Mouse (Mus musculus) R1 (cell line): ENCODE measurements at regions not wholly inside any gene's neighbourhood (a gene's known extent, or its start where the extent isn't known, plus 50 kb on each side); places are given as distances from the start of the nearest gene placed in this dataset.
A peak's percentile ranks its signal among the peaks of the same experiment; 100 is the strongest.
"Not testable (repeated sequence)": the region's sequence is repeated elsewhere in the genome, so short reads cannot be mapped to it uniquely, and the experiment has no call there.

ENCODE experiments used
- DNase-seq: peaks from one replicate; pipeline ENCODE4 v3.0.0-alpha.2; 2018; ENCODE audit warnings: low read depth, low spot score

DNA sequence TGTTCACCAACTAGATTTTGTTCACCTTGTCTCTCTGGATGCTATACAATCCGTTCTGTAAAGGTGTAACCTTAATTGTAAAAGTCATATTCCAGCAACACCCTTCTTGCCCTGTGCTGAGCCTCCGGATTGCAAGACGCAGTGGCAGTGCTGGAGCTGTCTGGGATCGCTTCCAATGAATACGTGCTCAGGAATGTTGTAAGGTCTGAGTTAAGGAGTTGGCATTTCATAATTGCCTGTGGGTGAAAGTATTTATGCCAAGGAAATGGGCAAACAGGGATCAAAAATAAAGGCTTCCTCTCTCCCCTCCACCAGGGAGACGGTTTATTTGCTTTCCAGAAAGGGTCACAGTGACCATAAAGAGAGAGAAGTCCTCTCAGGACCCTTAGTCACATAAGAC is 93.3 kb downstream of the Apob start:
- DNase-seq = no peak

DNA sequence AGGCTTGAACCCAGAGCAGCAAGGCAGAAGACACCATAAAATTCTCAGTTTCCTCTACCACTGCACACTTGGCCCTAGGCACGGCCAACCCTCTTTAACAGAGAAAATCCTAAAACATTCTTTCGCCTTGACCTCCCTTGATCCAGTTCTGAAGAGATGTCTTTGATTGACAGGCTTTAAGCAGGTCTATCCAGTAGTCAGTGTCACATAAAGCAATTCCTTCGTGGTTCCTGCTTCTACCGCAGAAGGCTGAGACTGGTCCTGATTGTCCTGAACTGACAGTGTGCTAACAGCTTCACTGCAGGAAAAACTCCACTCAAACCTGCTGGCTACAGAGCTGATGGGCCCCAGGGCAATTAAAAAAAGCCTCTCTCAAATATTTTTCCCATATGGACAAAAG is 93.8 kb downstream of the Apob start:
- no peak for DNase-seq

DNA sequence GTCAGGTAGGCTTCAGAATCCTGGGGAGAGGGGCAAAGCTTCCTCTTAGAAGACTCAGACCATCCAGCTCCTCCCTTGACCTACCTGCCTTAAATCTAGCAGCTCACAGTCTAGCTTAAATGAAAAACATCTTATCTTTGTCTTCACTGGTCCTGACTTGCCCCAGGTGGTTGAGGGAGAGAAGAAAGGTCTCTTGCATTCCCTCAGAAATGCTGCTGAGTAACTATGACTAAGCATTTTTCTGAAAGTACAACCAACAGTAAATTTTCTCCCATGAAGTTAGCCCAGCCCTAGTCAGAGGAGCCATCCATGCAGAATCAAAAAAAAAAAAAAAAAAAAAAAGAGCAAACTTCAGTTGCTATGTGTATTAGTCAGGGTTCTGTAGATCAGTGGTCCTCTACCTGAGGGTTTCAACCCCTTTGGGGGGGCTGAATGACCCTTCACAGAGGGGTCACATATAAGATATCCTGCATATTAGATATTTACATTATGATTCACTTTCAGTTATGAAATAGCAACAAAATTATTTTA is 98.6 kb downstream of the Apob start:
- peak; percentile 48 for DNase-seq

DNA sequence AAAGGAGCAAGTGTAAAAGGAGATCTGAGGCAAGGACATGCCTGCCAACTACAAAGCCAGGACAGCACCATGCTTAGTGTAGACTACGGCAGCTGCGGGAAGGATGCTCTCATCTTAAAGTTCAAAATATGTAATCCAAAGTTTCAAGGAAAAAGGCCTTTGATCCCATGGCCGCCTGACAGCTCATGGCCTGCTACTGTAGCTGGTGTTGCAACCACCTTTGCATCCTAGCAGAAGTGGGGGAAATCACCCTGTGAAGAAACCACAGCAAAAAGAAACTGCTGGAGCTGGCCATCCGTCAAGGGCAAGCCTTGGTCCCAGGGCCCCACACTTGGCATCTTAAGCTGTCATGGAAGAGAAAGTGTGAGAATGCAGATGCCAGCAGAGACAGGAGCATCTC is 99.9 kb downstream of the Apob start:
- DNase-seq = no peak

DNA sequence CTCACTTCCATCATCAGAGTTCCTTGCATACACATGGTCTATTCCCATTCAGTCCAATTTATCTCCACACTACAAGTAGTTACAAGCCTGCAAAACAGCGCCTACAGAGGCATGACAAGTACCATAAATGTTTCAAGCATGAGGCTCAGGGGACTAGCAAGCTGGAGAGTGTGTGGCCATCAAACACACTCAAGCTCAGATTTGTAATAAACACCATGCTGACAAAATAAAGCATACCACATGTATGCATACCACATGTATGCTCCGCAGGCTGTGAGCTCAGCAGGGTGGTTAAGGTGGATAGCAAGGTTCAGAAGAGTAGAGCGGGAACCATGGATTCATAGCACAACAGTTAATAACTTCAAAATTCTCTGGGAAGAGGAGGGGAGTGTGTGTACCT is 100.6 kb downstream of the Apob start:
- DNase-seq = no peak

DNA sequence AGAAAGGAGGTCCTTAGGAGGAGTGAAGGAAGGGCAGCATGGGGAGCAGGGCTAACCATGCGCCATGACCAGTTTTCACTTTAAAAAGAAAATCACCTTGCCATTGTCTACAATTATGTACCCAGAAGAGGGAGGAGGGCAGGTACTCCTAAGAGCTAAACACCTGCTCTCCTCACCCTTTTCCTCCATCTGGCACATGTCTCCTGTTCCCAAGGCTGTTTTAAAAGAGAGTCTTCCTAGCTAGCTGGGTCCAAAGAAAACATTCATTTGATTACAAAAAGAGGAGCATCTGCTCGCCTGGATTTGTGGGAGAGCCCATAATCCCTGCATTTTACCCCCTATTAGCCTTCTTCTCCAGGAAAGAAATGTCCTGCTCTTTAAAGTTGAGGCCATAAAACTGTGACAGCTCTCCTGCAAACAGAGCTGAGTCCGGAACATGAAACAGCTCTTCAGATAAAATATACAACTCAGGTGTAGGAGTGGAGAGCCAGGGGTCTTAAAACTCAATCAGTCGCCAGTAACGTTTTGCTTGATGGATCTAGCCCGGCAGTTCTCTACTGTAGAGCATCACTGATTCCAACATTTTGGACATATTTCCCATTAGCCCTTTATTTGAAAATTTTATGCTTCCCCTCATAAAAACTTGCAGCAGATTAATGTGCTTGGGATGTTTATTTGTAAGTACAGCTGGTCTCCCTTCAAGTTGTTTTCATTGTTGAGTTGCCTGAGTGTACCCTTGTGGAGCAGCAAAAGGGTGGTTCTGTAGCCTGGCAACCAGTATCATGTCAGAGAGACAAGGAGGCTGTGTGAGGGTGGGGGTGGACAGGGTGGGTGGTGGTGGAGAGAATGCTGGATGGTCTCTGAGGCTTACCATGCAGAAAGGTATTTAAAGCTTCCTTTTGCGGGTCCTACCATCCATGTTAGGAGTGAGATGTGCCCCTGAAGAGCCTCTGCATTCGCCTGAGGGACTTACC is 105.5 kb downstream of the Apob start:
- no peak for DNase-seq

DNA sequence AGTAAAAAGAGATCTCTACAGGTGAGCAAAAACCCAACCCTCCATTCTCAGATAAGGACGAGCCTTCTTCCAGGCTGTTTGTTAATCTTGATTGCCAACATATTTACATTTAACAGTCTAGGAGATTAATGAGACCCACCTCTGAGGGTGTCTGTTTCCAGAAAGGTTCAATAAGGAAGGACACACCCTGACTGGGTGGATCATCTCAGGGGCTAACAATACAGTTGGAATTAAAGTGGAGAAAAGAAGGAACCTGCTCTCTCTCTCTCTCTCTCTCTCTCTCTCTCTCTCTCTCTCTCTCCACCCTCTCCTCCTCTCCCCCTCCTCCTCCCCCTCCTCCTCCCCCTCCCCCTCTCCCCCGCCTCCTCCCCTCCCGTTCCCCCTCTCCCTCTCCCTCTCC is 110.5 kb downstream of the Apob start:
- DNase-seq = no peak

DNA sequence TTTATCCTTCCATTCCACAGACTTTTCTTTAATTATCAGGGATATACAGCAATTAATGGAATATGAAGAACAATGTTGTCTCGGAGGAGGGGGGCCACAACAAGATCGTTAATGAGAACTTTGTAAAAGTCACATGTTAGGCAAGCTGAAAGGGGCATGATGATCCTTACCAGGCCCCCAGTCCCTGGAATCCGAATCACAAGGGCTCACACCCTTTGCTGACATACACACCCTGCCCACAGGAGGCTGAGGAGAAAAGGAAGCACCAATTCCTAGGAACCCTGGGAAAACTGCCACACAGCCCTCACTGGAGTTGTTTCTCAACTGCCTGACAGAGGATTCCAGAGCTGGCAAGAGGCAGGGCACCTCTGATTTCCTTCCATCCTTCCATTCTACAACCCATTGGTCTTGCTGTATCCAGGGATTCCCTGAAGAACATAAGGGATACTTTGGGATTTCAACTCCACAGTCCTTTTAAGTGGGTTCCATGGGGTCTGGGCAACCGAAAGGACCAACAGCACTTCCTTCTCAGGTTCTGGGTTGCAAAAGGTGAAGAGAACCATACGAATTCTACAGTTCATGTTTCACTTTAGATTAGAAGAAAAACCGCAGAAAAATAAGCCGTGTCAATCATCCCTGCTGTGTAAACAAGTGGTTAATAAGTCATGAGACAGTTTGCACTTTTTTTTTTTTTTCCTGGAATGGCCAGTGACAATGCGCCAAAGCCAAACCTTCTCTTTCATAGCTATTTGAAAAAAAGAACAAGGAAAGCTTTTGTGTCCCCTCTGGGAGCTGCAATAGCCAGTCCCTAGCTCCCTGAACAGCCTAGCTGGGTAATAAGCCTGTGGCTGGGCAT is 112.2 kb downstream of the Apob start:
- DNase-seq = no peak

DNA sequence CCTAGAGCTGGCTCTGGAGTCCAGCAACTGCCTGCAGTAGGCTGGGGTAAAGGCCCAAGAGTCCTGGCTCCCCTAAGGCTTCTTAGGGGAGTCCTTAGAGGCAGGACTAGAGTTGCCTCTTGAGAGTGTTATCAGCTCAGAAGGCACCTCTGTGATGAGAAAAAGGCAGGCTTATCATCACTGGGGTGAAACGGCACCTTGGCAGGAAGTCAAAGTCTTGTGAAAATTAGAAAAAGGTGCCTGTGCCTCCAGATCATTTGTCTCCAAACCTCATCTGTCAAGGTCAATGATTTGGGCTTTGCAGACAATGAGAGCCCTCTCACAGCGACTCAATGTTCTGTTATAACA is 112.8 kb downstream of the Apob start:
- no peak for DNase-seq

DNA sequence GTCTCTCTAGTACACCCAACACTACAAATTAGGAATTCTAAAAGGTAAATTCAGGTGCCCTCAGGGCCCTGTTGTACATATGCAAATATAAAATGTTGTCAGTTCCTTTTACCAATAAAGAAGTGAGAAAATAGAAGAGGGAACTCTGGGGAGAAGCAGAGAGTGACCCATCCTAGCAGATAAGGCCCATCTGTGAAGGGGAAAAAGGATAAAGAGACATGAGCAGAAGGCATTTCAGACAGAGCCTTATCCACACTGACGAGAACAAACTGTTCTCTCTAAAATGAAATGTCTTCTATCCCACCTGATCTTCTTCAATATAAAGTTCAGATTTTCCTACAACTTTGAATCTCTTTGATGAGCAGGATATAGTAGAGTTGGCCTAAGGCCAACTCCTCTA is 114.5 kb upstream of the Ldah start:
- no peak for DNase-seq

- DNase-seq = no peak
Measured at GRCm38 (mm10) chr12:8095946-8096345, 112.0 kb upstream of the Ldah start.

DNA sequence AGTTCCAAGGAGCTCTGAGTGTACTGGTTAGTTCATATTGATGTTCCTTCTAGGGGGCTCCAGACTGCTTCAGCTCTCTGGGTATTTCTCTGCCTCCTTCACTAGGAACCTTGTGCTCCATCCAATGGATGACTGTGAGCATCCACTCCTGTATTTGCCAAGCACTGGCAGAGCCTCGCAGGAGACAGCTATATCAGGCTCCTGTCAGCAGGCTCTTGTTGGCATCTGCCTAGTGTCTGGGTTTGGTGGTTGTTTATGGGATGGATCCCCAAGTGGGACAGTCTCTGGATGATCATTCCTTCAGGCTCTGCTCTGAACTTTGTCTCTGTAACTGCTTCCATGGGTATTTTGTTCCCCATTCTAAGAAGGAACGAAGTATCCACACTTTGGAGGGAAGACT is 109.5 kb upstream of the Ldah start:
- not testable (repeated sequence) for DNase-seq

DNA sequence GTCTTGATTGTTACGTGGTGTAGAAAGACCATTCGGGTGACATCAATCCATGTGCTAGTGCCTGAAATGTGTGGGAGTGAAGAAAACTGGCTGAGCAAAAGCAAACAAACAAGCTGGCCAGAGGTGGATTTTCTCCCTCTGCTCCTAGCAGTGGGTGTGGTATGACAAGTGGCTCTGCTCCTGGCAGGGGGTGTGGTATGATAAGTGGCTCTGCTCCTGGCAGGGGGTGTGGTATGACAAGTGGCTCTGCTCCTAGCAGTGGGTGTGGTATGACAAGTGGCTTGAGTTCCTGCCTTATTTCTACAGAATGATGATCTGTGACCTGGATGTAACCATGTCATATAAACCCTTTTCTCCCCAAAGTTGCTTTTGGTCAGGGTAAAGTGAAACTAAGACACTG is 108.8 kb upstream of the Ldah start:
- DNase-seq = peak; percentile 69

DNA sequence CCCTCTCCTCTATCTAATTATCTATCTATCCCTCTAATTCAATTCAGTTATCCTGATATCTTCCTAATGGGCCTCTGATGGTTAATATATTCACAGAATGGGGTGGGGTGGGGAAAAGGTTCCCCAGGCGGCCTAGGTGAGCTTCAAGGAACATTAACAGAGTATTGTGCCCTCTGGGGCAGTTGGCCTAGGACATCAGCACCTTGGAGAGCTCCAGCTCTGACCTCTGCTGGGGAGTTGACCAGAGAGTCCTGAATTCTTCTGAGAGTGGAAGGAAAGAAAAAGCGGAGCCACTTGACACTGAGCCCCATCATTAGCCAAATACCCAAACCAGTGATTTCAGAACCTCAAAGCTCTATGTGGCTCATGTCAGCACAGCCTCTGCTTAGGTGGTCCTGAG is 108.1 kb upstream of the Ldah start:
- peak; percentile 64 for DNase-seq

DNA sequence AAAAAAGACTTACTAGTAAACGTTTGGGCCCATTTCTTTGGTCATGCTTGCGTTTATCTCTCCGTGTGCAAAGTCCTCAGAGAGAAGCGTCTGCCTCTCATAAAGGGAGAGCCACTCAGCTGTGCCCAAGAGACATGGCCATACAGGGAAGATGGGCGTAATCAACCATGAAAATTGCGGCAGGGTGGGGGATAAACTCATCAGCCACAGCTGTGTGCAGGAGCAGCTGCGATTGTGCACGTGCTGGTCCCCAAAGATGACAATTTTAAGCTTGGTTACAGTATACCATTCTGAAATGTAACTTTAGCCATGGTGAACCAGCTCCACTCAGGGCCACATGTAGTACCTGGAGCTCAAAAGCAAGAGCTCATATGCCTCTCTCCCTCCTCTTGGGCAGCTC is 106.1 kb upstream of the Ldah start:
- no peak for DNase-seq

- no peak for DNase-seq
Measured at GRCm38 (mm10) chr12:8103259-8103658, 104.6 kb upstream of the Ldah start.

DNA sequence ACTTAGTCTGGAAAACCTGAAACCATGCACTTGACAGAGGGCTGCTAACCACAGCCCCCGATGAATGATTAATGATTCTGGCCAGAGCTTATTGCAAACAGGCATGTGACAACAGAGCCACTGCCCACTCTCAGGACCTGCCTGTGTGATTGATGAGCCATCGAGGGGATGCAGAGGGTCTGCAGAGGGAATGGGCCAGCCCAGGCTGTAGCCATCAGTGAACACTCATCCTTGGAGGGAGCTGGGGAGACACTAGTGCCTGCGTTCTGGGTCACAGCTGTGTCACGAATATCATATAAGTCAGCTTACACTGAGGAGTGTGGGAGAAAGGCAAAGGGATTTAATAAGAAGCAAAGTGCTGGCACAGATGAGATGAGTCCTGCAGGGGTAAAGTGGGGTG is 100.8 kb upstream of the Ldah start:
- no peak for DNase-seq

DNA sequence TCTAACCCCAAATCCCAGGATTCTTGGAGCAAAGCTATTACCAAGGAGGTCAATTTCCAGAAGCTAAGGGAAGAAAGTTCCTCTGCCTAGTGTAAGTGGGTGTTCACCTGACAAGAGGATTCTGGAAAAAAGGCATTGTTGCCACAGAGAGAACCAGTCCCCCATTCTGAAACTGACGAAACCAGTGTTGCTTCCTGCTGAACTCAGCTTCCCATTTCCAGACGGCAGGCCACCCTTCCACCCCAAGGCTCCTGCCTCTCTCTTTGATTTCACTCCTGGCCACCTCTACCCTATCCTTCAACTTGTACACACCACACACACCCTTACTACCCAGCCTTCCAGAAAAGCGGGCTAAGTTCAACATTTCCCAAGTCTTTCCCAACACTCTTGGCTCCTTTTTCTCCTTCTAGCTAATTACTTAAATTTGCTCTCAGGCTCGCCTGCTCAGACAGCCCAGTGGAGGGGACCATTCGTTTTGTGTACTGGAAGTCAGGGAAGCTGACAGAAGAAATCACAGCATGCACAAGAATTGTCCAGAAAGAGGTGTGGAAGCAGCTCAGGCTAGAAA is 98.6 kb upstream of the Ldah start:
- DNase-seq = no peak

DNA sequence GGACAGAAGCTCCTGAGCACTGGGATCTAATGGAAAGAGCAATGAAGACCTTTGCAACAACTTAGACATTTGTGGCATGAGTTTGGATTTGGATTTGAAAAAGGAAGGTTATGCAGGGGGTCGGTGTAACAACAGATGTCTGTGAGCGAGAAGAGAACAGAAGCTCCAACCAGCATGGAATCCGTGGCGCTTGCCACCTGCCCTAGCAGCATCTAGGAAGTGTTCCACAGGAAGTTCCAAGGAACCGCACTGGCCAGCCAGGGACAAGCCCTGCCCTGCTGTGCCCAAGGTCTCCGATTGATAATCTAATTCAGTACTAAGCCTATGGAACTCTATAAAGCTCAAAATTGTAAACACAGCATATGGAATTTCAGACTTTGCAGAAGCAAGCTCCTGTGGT is 98.0 kb upstream of the Ldah start:
- DNase-seq = no peak

- no peak for DNase-seq
Measured at GRCm38 (mm10) chr12:8110297-8110696, 97.6 kb upstream of the Ldah start.

DNA sequence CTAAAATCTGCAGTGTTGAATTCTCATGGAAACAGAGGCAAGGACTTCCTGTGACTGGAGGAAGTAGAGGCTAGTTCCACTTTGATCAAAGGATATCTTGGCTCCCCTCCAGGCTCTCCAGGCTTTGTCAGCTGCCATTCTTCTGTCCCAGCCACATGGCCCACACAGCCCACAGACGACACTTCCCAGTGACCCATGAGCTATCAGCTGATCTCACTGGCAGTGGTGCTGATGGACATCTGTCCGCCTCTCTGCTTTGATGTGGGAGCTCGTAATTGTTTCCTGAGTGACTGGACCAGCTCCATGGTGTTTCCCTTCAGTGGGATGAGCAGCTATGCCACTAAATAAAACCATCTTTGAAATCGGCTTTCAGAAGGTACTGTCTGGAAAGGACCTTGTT is 96.4 kb upstream of the Ldah start:
- DNase-seq = no peak

- DNase-seq = no peak
Measured at GRCm38 (mm10) chr12:8155566-8155965, 52.3 kb upstream of the Ldah start.
